Mouse (Mus musculus): Measurements from ENCODE around the gene Gm7247.
"Not testable (repeated sequence)": the region's sequence is repeated elsewhere in the genome, so short reads cannot be mapped to it uniquely, and the experiment has no call there.

The Gm7247 gene

DNA sequence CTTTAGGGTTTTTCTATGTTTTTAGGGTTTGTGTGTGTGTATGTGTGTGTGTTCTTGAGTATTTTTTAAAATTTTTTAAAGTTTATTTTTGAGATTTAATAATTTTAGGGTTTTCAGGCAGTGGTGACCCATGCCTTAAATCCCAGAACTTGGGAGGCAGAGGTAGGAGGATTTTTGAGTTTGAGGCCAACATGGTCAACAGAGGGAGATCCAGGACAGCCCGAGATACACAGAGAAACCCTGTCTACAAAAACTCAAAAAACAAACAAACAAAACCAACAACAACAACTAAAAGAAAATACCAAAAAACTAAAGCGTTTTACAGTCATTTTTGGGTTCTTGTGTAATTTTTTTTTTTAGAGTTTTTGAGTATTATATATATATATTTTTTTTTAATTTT, 134.2 kb downstream of the Gm7247 start:
- DNase-seq (ENCODE audit: low read depth, low spot score), result peak; percentile 2

DNA sequence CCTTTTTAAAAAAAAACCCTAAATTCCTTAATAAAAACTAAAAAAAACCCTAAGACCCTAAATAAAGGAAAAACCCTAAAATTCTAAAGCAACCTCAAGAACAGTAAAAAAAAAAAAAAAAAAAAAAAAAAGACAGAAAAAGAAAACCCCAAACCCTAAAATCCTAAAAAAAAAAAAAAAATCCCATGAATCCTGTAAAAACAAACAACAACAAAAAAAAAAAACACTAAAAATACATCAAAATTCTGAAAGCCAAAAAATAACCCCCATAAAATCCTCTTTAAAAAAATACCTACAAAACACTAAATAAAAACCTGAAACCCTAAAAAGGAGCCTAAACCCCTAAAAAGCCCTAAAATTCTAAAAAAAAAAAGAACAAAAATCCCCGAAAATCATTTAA, 135.4 kb downstream of the Gm7247 start:
- no peak for DNase-seq (ENCODE audit: low read depth, low spot score)

DNA sequence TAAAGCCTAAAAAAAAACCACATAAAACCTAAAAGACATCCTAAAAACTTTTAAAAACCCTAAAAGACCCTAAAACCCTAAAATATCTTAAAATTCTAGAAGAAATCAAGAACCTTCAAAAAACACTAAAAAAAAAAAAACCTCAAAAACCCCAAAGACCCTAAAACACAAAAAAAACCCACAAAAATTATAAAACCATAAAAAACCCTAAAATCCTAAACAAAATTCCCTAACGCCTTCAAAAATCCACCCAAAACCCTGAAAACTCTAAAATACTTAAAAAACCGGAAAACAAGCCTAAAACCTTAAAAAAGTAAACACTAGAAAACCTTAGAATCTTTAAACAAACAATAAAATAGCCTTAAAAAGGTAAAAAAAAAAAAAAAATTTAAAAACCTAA, 136.4 kb downstream of the Gm7247 start:
- DNase-seq (ENCODE audit: low read depth, low spot score), result no peak

DNA sequence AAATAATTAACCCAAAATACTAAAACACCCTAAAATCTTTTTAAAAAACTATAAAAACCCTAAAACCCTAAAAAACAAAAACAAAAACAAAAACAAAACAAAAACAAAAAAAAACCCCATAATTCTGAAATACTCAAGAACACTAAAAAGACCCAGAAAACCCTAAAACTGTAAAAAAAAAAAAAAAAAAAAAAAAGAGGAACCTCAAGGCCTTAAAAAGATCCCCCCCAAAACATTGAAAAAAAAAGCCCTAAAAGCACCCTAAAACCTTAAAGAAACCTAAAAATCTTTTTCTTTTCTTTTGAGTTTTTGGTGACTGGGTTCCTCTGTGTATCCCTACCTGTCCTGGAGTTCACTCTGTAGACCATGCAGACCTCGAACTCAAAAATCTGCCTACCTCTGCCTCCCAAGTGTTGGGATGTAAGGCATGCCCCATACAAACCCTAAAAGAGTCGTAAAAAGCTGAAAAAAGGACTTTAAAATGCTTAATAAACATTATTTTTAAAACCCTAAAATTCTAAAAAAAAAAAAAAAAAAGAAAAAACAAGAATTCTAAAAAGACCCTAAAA, 138.2 kb downstream of the Gm7247 start:
- DNase-seq (ENCODE audit: low read depth, low spot score), result no peak

DNA sequence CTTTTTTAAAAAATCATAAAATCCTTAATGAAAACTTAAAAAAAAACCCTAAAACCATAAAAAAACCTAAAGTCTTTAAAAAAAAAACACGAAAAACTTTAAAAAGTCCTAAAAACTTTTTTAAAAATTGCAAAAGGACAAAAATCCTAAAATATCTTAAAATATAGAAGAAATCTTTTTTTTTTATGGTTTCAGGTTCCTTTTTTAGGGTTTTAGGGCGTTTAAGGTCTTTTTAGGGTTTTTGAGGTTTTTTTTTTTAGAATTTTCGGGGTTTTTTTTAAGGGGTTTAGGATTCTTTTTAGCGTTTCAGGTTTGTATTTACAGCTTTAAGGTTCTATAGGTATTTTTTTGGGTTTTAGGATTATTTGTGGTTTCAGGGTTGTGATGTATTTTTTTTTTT, 138.9 kb downstream of the Gm7247 start:
- DNase-seq (ENCODE audit: low read depth, low spot score), result no peak

DNA sequence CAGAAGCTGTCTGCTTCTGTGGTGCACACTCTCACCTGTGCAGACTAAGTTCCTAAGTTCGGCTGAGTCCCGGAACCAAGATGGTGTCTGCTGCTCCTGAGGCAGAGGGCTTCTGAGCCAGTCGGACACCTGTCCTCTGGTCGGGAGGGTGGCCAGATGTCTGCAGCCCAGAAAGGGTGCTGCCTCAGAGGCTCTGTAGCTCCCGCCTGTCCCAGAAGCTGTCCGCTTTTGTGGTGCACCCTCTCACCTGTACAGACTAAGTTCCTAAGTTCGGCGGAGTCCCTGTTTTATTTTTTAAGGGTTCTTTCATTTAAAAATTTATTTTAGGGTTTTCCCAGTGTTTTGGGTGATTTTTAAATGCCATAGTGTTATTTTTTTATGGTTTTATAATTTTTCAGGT, 145.9 kb downstream of the Gm7247 start:
- DNase-seq (ENCODE audit: low read depth, low spot score), result no peak

DNA sequence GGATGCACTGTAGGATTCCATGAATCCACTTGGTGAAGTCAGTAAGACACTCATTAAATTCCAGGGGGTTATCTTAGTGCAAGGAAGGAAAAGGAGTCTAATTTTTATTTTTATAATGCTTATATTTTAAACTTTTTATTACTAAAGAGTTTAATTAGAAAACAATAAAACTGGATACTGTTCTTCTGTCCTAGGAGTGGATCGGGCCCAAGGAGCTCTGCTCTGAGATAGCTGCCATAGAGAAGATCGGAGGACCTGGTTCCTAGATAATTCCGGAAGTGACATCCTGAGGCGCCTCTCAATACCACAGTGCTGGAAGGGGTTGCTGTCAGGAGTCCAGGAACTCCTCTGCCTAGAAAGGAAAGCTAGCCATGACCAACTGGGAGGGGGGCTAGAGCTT, 190.9 kb downstream of the Gm7247 start, which contains the start of gene Gm5622:
Gm5622 (plus strand) TSS at position 301 of the 400 bp plus-strand sequence.
- no peak for DNase-seq (ENCODE audit: low read depth, low spot score)

DNA sequence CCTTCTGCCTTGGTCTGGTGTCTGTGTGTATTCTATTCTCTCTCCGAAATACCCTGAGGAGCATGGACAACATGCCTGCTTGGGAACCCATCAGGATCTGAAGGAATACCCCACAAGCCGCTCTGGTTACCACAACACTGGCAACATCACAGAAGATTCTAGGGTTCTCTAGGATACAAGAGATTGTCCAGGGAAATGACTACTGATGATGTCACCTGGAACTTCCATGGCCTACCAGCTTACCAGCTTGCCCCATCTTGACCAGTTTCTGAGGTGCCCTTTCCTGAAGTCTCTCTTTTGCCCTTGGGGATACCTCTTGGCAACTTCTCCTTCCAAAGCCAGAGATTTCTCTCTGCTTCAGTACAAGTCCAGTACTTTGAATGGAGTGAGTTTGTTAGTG, 212.4 kb downstream of the Gm7247 start, which contains the start of gene Gm17175:
Gm17175 (minus strand) TSS at position 101 of the 400 bp plus-strand sequence.
- DNase-seq (ENCODE audit: low read depth, low spot score), result not testable (repeated sequence)

DNA sequence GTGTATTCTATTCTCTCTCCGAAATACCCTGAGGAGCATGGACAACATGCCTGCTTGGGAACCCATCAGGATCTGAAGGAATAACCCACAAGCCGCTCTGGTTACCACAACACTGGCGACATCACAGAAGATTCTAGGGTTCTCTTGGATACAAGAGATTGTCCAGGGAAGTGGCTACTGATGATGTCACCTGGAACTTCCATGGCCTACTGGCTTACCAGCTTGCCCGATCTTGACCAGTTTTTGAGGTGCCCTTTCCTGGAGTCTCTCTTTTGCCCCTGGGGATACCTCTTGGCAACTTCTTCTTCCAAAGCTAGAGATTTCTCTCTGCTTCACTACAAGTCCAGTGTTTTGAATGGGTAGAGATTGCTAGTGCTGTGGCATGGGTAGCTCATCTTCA, 230.5 kb downstream of the Gm7247 start, which contains the start of gene Gm17174:
Gm17174 (minus strand) TSS at position 101 of the 400 bp plus-strand sequence.
- not testable (repeated sequence) for DNase-seq (ENCODE audit: low read depth, low spot score)

DNA sequence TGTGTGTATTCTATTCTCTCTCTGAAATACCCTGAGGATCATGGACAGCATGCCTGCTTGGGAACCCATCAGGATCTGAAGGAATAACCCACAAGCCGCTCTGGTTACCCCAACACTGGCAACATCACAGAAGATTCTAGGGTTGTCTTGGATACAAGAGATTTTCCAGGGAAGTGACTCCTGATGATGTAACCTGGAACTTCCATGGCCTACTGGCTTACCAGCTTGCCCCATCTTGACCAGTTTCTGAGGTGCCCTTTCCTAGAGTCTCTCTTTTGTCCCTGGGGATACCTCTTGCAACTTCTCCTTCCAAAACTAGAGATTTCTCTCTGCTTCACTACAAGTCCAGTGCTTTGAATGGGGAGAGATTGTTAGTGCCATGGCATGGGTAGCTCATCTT, 249.7 kb downstream of the Gm7247 start, which contains the start of gene Gm17078:
Gm17078 (minus strand) TSS at position 101 of the 400 bp plus-strand sequence.
- DNase-seq (ENCODE audit: low read depth, low spot score), result no peak
